Mouse (Mus musculus) olfactory bulb, adult 2 months (tissue): ENCODE data around the gene Slco1a5. TPM values are rescaled to one million over a fixed set of nuclear protein-coding genes. Genes with fewer than 3 reads are reported as not detected.
"Not testable (repeated sequence)": the region's sequence is repeated elsewhere in the genome, so short reads cannot be mapped to it uniquely, and the experiment has no call there.

Experiments used
- H3K27ac ChIP-seq: fragments of 200-500 bp; 2 replicates; pipeline ENCODE4 v1.5.1; 2012; ENCODE audit warnings: low read depth, low read length; ENCODE audit not compliant: insufficient read depth
- H3K4me1 ChIP-seq: fragments of 200-500 bp; 2 replicates; pipeline ENCODE4 v1.6.1; 2012; ENCODE audit warnings: low read length; ENCODE audit not compliant: control insufficient read depth, insufficient read depth
- H3K4me3 ChIP-seq: fragments of 200-500 bp; 2 replicates; pipeline ENCODE4 v1.5.1; 2012; ENCODE audit warnings: mild to moderate bottlenecking, low read depth, low read length, moderate library complexity; ENCODE audit not compliant: insufficient read depth
- CTCF ChIP-seq: fragments of 200-500 bp; IDR thresholded peaks from 2 replicates; pipeline ENCODE4 v1.5.1; 2012; ENCODE audit warnings: low read depth, mild to moderate bottlenecking, low read length, moderate library complexity; ENCODE audit not compliant: insufficient read depth
- POLR2A ChIP-seq: fragments of 200-500 bp; IDR thresholded peaks from 2 replicates; pipeline ENCODE4 v1.6.1; 2012; ENCODE audit warnings: mild to moderate bottlenecking, low read depth, low read length, moderate library complexity; ENCODE audit not compliant: insufficient read depth
- WGBS: fragments of 180-500 bp; shearing (Covaris S2); methylation state at CpG from one replicate; pipeline ENCODE4 v1.1.7; 2018; 5-methylcytosine and 5-hydroxymethylcytosine counted together
- polyA plus RNA-seq: library from polyadenylated mRNA; stranded (reverse); fragments of >200 nt; gene quantifications from 2 replicates; pipeline ENCODE4 v1.2.4, GENCODE M21; 2012; ENCODE audit warnings: low replicate concordance; ENCODE audit not compliant: missing spikeins, insufficient read depth, insufficient read length

Slco1a5 gene
- polyA plus RNA-seq: not detected in 2 replicates

- H3K4me3 ChIP-seq: no peak within 1 kb of the TSS
- H3K4me1 ChIP-seq: no peaks in the 10 kb centered on the region
- no peak within 1 kb of the TSS for H3K27ac ChIP-seq
- TF ChIP-seq POLR2A: no peak
- TF ChIP-seq CTCF: no peak
- WGBS: 13% methylated on average over 4 of the region's 4 CpGs
These were observed at the start of gene Slco1a5 for GRCm38 (mm10) chr6:142322881-142323280. Gene Slco1a5, minus strand, starts transcription at chr6:142322981.

GRCm38 (mm10) chr6:142369568-142369967, 46.8 kb upstream of the Slco1a5 start:
- WGBS: 92% methylated on average over 3 of the region's 3 CpGs
- Histone ChIP-seq H3K4me1 (no peaks in the 10 kb centered on the region), H3K27ac (no peak overlapping the region), H3K4me3 (no peak overlapping the region)
- no peak for TF ChIP-seq POLR2A
- TF ChIP-seq CTCF: no peak

GRCm38 (mm10) chr6:142367565-142367964, 44.8 kb upstream of the Slco1a5 start:
- H3K4me1 ChIP-seq: no peaks in the 10 kb centered on the region
- whole genome bisulfite sequencing: 96% methylated on average over 3 of the region's 3 CpGs
- TF ChIP-seq CTCF: no peak
- TF ChIP-seq POLR2A: no peak
- no peak overlapping the region for H3K27ac ChIP-seq
- H3K4me3 ChIP-seq: no peak overlapping the region

- no peak for TF ChIP-seq POLR2A
- TF ChIP-seq CTCF: no peak
- H3K4me3 ChIP-seq: no peak overlapping the region
- WGBS: 93% methylated on average over 10 of the region's 10 CpGs
- no peaks in the 10 kb centered on the region for H3K4me1 ChIP-seq
- H3K27ac ChIP-seq: no peak overlapping the region
These were observed 43.8 kb upstream of the Slco1a5 start for GRCm38 (mm10) chr6:142366473-142367018.

GRCm38 (mm10) chr6:142365742-142366472, 43.1 kb upstream of the Slco1a5 start:
- no peak for TF ChIP-seq CTCF
- TF ChIP-seq POLR2A: no peak
- Histone ChIP-seq H3K4me3 (no peak overlapping the region), H3K4me1 (no peaks in the 10 kb centered on the region), H3K27ac (no peak overlapping the region)
- 91% methylated on average over 8 of the region's 8 CpGs for WGBS

- WGBS: 57% methylated on average over 9 of the region's 9 CpGs
These were observed 40.3 kb upstream of the Slco1a5 start for GRCm38 (mm10) chr6:142363019-142363576.

GRCm38 (mm10) chr6:142362036-142362435, 39.3 kb upstream of the Slco1a5 start:
- Histone ChIP-seq H3K4me3 (no peak overlapping the region), H3K27ac (no peak overlapping the region), H3K4me1 (no peaks in the 10 kb centered on the region)
- WGBS: 57% methylated on average over 6 of the region's 6 CpGs
- TF ChIP-seq POLR2A (no peak), CTCF (no peak)

More at GRCm38 (mm10) chr6:142363019-142363576, 40.3 kb upstream of the Slco1a5 start:
- H3K27ac ChIP-seq: no peak overlapping the region
- no peaks in the 10 kb centered on the region for H3K4me1 ChIP-seq
- TF ChIP-seq POLR2A: no peak
- TF ChIP-seq CTCF: no peak
- no peak overlapping the region for H3K4me3 ChIP-seq

- TF ChIP-seq POLR2A (no peak), CTCF (no peak)
- 78% methylated on average over 7 of the region's 7 CpGs for WGBS
- Histone ChIP-seq H3K27ac (no peak overlapping the region), H3K4me1 (no peaks in the 10 kb centered on the region), H3K4me3 (no peak overlapping the region)
These were observed 34.3 kb upstream of the Slco1a5 start for GRCm38 (mm10) chr6:142357106-142357505.

GRCm38 (mm10) chr6:142352099-142352498, 29.3 kb upstream of the Slco1a5 start:
- H3K27ac ChIP-seq, H3K4me1 ChIP-seq, H3K4me3 ChIP-seq: not testable (repeated sequence)
- 92% methylated on average over 3 of the region's 3 CpGs for WGBS
